Mouse (Mus musculus) A20 (cell line): ENCODE data around the gene Lhfpl2.

Experiments used
- DNase-seq: peaks from one replicate; pipeline ENCODE4 v3.0.0-alpha.2; 2011; ENCODE audit warnings: low read depth, low spot score

Lhfpl2 gene

DNA sequence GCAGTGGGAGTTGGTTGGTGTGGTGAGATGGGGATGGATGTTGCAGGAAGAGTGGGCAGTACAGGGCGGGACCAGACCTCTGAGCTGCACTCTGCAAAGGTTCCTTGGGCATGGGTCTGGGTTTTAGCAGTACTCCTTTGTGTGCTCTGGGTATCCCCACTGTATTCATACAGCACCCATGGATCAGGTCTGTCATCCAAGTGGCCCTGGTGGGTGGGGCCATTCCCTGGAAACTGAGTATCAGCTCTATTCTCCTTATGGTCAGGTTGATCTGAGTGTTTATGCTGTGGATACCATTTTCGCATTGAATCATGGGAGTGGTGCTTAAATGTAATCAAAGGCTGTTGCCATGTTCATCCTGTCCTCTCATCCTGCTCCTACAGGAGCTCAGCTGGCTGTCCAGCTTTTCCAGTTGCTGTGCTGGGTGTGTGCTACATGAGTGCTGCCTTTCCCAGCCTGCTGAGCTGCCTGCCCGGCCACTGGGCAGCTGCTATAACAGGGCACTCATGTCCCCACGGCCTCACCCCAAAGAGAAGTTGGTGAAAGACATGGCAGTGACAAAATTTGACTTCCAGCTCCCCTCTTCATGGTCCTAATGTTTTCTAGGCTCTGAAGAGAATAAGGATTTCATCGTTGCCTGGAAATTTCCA, 9.2 kb downstream of the Lhfpl2 start:
- DNase-seq = no peak

DNA sequence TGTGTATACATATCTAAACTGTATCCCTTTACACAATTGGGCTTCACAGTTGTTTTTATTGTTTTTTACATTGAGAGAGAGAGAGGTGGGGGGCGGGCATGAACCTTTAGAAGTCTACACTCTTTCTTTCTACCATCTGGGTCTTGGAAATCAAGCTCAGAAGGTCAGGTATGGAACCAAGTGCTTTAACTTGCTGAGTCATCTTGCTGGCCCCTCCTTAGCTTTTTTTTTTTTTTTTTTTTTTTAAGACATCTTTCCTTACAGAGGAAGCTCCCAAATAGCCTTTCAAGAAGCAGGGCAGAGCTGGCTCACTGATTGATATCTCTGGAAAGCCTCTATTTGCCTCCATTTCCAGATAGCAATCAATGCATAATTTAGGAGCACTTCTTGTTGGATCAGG, 10.7 kb downstream of the Lhfpl2 start:
- DNase-seq = no peak

DNA sequence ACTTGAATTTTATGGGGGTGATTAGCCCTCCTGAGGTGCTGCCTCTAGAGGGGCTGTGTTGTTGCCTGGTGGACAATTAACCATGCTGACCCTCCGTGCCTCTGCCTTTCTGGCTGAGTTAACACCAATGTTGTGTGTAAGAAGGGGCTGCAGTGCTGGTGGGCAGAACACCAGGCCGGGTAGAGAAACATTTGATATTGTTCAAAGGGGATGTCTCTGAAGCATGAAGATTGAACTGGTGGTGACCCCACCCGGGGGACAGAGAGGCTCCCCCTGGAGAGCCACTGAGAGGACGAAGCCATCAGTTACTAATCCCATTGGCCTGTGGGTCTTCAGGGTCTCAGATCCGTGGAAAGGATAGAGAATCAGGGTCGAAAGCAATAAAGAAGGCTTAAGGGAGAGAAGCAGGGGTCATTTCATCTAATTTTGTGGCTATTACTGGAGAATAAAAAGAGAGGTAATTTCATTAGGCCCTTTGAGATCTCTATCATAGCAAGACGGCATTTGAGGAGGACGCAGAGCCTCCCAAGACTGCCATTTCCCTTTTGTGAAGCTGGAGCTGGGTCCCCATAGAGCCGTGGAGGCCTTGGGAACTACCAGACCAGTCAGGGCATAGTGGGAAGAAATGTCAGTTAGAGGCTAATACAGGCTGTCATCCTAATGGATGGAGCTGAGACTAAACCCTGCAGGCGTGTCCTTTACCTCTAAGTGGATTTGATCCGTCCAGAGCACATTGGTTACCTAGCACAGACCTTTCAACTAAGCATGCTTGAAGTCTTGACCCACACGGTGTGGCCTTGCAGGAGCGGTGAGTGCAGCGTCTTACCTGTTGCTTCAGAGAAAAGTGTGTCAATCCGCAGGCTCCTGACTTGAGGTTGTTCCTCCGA, 12.1 kb downstream of the Lhfpl2 start:
- DNase-seq = no peak

DNA sequence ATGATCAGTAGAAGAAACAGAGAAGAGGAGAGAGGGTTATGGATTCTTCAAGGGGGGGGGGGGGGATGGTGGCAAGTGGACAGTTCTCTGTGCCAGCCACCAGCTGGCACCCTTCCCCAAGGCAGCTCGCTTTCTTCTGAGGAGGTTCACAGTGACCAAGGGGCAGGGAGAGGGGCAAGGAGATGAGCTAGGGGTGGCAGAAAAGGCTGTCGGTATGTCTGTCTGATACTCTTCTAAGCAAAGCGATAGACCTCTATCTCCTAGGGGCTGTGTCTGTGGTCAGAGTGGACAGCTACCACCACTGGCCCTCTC, 12.7 kb downstream of the Lhfpl2 start:
- DNase-seq = no peak

DNA sequence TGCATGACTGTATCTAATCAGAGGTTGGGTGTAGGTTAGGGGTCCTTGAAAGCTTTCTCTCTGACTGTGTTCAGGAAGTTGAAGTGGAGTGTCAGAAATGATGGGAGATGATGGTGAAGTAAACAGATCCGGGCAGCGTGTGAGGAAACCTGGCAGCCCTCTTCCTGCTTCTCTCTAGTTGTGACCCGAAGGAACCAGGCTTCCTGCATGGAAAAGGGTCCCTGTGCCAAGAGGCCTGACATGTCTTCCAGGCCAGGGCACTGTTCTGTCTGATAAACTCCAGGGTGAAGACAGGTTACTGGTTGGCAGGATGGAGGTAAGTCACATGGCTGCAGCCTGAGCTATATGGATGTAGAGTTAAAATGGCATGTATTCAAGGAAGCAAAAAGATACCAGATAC, 13.3 kb downstream of the Lhfpl2 start:
- no peak for DNase-seq

DNA sequence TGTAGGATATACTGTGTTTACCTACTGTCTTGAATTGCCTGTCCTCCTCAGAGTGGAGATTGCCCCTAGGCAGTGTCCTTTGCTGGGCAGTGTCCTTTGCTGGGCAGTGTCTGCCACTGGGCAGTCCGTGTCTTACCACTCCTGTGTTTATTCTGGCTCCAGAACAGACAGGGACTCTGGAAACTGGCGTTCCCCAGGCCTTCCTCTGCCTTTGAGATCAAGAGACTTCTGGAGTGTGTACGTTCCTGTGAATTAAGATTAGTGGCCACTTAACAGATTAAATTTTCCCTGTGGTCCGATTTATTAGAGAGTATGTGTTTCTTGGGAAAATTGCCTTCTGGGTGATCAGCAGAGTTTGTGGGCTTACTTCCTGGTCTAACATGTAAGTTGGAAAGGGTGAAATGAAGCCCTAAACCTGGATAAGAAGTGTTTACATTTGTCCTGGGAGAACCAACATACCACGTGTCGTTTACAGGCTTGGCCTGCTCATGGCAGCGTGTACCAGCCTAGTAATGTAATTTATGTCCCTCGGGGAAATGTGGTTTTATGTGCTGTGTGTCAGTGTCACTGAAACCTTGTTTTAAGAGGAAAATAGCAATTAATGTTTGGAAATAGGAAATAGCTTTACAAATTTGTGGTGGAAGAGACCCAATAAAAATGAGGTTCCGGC, 15.6 kb downstream of the Lhfpl2 start:
- DNase-seq = no peak

DNA sequence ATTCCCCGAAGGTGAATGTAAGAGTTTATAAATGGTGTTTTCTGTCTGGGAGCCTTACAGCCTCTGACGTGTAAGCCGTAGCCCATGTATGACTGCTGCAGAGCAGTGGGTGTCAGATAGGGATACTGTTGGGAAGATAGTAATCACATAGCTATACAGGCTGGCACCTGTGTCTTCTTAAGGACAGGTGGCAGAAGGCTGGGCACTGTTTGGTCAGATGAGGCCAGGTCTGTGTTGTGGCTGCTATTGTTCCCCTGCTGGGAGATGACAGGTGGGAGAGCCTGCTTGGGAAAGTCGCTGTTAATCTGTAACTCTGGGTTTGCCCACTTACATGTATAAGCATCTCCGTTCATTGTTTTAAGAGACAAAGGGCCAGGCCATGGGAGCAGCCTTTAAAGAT, 16.1 kb downstream of the Lhfpl2 start:
- DNase-seq = no peak

DNA sequence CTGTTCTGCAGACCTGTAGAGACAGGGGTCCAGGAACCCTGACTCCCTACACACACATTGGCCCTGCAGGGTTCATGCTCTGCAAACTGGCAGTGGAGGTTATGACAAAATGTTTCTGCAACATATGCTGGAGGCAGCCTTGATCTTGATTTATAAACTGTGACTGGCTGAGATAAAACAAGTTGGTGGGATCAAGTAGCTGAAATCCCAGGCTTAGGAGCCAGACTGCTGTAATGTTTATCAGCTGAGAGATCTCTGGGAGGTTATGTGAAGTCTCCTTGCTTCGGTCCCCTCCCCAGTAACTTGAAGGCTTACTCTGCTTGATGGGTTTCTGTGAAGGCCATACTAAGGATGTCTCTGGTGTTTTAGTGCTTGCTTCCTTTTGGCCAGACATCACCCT, 17.6 kb downstream of the Lhfpl2 start:
- DNase-seq = no peak

DNA sequence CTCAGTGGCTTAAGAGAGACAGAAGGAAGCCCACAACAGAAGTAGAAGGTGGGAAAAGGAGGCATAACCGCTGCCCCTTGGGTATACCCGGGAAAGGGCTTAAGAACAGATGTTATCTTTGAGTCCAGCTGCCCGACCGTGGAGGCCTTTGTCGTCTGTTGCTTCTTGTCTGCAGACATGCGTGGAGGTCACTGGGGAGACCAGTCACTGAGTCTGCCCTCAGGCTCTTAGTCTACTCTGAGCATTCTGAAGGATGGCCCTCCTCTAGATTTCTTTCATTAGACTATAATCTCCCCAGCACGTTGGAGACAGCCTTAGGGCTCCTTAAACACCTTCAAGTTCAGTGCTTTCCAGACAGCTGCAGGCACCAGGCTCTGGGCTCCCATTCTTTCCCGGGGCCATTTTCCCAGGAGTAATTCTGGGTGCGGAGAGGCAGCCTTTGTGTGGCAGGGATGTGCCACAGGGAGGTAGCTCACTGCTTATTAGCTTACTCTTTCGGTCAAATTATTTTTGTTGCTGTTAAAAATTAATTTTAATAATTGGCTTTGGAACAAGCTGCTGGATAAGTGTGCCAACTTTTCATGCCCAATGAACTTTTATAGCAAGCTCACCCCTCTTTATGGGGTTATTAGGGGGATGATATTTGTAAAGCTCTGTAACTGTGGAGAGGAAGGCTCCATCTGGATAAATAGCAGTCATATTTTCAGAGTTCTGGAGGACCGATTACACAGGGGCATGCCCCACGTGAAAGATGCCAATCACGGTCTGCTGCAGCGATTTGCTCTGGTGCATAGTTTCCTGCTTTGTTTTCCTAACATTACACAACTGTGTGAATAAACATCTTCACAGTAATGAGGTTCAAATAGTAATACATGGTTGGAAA, 19.8 kb downstream of the Lhfpl2 start:
- no peak for DNase-seq

DNA sequence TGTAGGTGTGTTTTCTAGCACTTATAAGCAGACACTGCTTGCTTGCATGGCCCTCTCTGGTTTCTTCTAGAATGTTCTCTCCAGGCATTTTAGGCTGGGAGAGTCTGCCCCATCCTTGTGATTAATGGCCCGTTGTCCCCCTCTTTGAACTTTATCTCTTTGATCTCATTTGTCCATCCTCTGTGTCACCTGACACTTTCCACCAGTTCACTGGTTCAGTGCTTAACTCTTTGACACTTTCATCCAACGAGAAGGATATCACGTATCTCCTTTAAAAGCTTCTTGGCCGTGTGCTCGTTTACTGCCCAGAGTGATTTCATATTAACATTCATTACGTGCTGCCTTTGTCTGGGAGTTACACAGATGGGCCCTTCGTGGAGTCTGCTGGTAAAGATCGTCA, 25.6 kb downstream of the Lhfpl2 start:
- no peak for DNase-seq

DNA sequence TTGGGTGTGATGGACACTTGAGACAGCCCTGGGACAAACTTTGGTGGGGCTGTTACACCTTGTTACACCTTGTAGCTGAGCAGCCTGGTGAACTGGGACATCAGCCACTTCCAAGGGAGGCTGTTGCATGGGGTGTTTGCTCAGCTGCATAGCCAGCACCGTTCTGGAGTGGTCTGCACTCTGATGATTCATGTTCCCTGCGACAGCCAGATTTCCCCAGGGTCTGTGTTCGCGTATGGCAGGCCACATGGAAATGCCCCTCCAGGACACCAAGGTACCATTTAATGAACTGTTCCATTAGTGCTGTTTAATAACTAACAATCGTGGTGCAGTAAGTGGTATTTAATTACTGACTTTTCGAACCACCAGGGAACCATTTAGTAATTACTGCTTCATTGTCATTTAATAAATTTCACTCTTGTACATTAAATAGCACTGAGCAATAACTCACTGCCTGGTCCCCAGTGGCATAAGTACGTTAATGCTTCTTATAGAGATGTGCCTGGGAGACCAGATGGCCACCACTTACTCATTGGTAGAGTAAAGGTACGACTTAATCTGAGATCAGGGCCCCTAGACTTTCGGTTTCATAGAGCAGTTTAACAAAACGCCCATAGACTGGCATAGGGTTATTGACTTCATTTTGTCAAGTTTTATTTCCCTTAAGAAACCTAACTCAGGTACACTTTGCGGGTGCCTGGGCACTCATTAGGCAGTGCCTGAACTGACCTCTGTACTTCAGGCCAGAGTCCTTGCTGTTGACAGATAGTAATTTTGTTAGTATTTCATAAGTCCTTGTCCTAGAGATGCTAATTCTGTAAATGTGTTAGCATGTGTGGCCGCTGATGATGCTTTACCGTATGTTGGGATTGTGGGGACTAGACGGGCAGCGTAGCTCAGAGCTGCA, 26.9 kb downstream of the Lhfpl2 start:
- DNase-seq = no peak

DNA sequence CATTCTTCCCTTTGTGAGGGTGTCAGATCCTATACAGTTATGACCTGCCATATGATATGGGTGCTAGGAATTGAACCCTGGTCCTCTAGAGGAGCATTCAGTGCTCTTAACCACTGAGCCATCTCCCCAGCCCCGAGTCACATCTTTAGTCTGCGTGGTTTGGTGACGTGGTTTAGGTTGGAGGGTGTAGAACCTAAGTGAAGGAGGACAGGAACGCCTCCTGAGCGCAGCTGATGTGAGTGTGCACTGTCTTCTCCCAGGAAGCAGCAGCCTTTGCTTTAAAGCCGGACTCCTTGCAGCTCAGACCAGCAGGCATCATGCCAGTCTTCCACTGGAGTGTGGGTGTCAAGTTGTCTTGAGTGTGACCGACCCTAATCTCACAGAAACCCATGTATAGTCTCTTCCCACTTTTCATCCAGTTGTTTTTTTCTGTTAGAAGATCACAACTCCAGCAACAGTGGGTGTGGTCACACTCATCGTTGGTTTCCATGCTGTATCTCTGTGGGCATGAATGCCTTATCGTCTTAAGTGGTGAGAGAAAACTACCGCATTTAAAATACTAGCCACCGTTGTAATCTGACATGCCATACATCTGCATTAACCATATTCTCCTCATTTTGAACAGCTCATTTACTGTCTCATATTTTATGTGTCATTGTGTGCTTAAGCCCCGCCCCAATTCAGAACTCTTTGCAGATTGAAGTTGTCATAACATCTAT, 28.7 kb downstream of the Lhfpl2 start:
- no peak for DNase-seq

DNA sequence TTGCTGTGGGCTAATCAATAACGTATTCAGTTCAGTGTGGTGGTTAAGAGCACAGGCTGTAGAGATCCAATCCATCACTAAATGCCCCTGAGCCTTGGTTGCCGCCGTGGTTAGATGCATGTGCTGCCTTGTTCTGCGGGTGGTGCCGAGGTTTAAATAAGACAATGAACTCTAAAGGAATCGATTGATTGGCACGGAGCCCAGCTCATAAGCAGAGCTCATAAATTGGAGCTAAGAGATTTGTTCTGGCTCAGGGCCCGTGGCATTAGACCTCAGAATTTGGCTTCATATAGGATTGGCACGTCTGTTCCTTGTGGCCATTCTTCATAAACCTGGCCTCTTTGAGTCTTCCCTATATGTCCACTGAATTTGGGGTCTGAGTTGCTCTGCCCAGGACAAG, 29.5 kb downstream of the Lhfpl2 start:
- no peak for DNase-seq

DNA sequence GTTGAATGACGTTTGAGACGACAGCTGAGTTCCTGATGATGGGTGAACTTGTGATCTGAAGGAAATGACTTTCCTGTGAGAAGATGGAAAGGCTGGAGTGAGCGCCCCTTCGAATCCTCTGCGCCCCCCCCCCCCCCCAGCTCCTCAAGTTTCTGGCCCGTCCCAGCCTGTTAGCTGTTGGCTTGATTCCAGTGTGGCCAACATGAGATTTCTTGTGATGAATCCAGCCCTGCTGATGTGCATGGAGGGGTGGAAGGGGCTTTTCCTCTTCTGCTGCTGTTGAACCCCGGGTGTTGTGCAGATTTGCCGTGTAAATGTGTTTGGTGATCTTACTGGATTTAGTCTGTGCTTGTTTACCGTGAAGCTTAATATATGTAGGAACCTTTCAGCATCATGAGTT, 31.2 kb downstream of the Lhfpl2 start:
- DNase-seq = no peak

DNA sequence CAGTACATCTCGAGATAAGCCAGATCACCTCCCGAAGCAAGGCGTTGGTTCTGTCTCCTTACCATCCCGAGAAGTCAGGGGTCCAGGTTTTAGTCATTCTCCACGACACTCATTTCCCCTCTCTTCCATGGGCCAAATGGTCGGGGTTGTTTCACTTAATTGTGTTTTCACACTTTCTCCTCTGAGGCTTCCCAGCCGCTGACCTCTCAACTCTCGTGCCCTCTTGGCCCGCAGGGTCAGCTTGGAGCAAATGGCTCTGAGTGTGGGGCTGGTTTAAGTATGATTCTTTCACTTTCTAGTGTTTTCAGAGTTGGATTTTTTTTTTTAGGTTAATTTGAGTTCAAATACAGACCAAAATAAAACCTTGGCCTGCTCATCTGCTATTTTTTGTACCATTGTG, 31.7 kb downstream of the Lhfpl2 start:
- no peak for DNase-seq

DNA sequence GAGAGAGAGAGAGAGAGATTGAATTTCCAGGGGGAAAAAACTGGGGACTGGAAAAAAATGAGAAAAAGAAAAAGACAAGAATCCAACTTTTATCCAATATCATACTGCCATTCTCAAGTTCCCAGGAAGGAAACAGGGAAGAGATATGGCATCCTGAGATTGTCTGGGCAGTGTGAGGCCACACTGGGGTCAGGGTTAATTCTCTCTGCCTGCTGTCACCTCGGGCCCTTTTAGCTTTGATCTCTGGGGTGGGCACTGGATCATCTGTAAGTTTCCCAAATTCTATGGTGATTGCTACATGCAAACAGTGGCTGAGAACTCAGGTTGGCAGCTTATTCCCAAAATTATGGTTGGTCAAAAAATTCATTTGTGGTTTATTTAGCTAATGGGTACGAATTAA, 33.8 kb downstream of the Lhfpl2 start:
- DNase-seq = no peak

DNA sequence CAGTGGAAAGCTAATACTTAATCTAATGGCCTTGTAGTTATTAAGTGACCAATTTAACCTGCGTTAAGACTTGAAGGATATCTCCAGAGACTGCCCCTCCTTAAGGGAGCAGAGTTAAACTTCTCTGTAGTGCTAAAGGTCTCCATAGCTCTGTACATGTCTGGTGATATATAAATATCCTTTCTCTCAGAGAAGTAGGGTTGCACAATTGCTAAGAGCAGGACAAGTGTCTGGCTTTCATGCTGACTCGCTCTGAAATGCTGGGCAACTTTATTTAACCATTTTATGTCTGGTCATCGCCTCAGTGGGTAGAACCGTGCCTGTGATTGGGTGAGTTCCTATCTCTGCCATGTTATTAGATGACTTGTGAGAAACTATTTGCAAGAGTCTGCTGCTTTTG, 36.6 kb downstream of the Lhfpl2 start:
- no peak for DNase-seq

DNA sequence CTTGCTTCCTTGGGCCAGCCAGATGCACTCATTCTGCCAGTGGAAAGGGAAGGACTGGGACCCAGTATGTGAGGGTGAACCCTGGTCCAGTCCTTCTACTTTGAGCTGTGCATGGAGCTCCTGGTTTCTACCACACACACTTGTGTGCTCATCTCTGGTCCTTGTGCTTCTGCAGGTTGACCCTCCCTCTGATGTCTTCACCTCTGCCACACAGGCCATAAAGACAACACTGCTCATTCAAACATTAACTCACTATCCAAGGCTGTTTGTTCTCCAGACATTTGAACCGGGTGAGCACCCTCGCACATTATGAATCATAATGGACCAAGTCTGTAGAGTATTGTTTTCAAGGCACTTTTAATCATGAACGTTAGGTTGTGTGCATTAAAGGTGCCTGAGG, 37.0 kb downstream of the Lhfpl2 start:
- DNase-seq = no peak

DNA sequence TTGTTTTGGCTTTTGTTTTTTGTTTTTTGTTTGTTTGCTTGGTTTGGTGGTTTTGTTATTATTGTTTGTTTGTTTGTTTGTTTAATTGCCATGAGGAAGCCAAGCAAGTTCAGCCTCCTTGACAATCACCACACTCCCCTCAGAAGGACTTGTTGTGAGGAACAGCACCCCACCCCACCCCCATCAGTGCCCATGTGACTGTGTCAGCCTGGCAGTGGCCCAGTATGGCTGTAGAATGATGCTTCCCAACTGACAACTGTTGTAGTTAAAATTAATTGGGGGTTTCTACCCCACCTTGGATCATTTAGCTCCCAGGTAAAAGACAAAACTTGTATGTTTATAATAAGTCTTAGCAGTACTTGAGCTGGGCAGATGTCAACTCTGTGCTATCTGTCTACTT, 37.6 kb downstream of the Lhfpl2 start:
- no peak for DNase-seq

DNA sequence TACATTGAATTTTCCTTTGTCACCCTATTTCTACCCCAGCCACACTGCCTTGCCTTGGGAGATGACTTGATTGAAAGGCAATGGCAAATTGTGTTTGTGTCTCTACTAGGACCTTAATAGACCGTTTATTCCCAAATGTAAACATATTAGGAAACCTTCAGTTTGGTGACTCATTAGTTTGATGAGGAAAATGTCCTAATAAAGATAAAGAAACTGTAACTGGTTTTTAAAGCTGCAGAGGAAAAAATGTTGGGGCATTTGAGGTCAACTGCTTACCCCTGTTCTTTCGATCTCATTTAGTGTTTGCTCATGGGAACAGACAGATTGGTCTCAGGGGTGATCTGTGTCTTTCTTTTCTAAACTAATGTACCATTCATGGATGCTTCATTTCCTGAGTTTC, 40.1 kb downstream of the Lhfpl2 start:
- DNase-seq = no peak
